Mouse (Mus musculus) ES-Bruce4 (cell line): Measurements from ENCODE around the gene Rrnad1. TPM values are rescaled to one million over a fixed set of nuclear protein-coding genes. Genes with fewer than 3 reads are reported as not detected.

Experiments
- H3K27ac ChIP-seq: 2 replicates; pipeline ENCODE4 v1.5.1; 2012; ENCODE audit warnings: low read length, inconsistent platforms; ENCODE audit not compliant: insufficient read depth
- H3K27me3 ChIP-seq: 2 replicates; pipeline ENCODE4 v1.6.1; 2012; ENCODE audit warnings: mild to moderate bottlenecking, low read length, inconsistent platforms; ENCODE audit not compliant: control insufficient read depth, poor library complexity, insufficient read depth, severe bottlenecking
- H3K36me3 ChIP-seq: 2 replicates; pipeline ENCODE4 v1.6.1; 2012; ENCODE audit warnings: inconsistent platforms, mild to moderate bottlenecking, low read length, moderate library complexity; ENCODE audit not compliant: control insufficient read depth, poor library complexity, insufficient read depth, severe bottlenecking
- H3K4me1 ChIP-seq: one replicate; pipeline ENCODE4 v1.8.1; 2011; ENCODE audit warnings: low read length; ENCODE audit not compliant: control insufficient read depth, insufficient read depth
- H3K4me3 ChIP-seq: 2 replicates; pipeline ENCODE4 v1.5.1; 2011; ENCODE audit warnings: low read depth, mild to moderate bottlenecking, low read length
- H3K9ac ChIP-seq: 2 replicates; pipeline ENCODE4 v1.6.1; 2012; ENCODE audit warnings: low read depth, mild to moderate bottlenecking, inconsistent platforms; ENCODE audit not compliant: poor library complexity, severe bottlenecking
- H3K9me3 ChIP-seq: replicated peaks from 2 replicates; pipeline ENCODE4 v1.6.1; 2012; ENCODE audit warnings: mild to moderate bottlenecking, low read length, inconsistent platforms; ENCODE audit not compliant: control insufficient read depth, poor library complexity, insufficient read depth, severe bottlenecking
- CTCF ChIP-seq: IDR thresholded peaks from one replicate; pipeline ENCODE4 v1.8.1; 2011; ENCODE audit warnings: low read depth, low read length
- EP300 ChIP-seq: IDR thresholded peaks from 2 replicates; pipeline ENCODE4 v1.6.1; 2011; ENCODE audit warnings: low read depth, low read length; ENCODE audit not compliant: insufficient read depth
- POLR2A ChIP-seq: IDR thresholded peaks from one replicate; pipeline ENCODE4 v1.8.1; 2011; ENCODE audit warnings: low read length; ENCODE audit not compliant: insufficient read depth
- polyA plus RNA-seq: library from polyadenylated mRNA; stranded (reverse); fragments of >200 nt; gene quantifications from 2 replicates; pipeline ENCODE4 v1.2.4, GENCODE M21; 2011; ENCODE audit warnings: low read depth; ENCODE audit not compliant: missing spikeins, insufficient read depth, insufficient read length

The Rrnad1 gene
- polyA plus RNA-seq, 1 experiment: 14.9 TPM

DNA sequence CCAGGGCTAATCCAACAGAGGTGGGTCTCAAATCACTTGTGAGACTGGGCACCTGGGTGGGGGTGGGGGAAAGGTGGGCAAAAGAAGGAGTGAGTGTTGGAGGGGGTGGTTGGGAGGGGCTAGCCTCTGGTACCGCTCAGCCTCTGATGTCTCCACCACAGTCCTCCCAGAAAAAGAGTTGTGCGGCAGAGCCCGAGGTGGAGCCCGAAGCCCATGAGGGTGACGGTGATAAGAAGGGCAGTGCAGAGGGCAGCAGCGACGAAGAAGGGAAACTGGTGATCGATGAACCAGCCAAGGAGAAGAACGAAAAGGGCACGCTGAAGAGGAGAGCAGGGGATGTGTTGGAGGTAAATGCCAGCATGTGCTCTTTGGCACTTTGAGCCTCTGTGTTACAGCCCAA, 16.6 kb downstream of the Rrnad1 start:
- TF ChIP-seq CTCF (no peak), POLR2A (no peak), EP300 (no peak)
- Histone ChIP-seq H3K4me3 (no peak overlapping the region), H3K27me3 (no peaks in the 10 kb centered on the region), H3K36me3 (peaks cover 44% of the 10 kb centered on the region), H3K9me3 (no peaks in the 10 kb centered on the region), H3K9ac (no peak overlapping the region), H3K4me1 (peaks cover 2% of the 10 kb centered on the region), H3K27ac (no peak overlapping the region)

- H3K4me1 ChIP-seq: peaks cover 2% of the 10 kb centered on the region
- H3K27me3 ChIP-seq: no peaks in the 10 kb centered on the region
- peaks cover 44% of the 10 kb centered on the region for H3K36me3 ChIP-seq
- no peak overlapping the region for H3K27ac ChIP-seq
- no peak overlapping the region for H3K9ac ChIP-seq
- TF ChIP-seq EP300: no peak
- no peak for TF ChIP-seq POLR2A
- no peak for TF ChIP-seq CTCF
- no peak overlapping the region for H3K4me3 ChIP-seq
- H3K9me3 ChIP-seq: no peaks in the 10 kb centered on the region
These were observed 17.0 kb downstream of the Rrnad1 start for GRCm38 (mm10) chr3:87913491-87913890.

DNA sequence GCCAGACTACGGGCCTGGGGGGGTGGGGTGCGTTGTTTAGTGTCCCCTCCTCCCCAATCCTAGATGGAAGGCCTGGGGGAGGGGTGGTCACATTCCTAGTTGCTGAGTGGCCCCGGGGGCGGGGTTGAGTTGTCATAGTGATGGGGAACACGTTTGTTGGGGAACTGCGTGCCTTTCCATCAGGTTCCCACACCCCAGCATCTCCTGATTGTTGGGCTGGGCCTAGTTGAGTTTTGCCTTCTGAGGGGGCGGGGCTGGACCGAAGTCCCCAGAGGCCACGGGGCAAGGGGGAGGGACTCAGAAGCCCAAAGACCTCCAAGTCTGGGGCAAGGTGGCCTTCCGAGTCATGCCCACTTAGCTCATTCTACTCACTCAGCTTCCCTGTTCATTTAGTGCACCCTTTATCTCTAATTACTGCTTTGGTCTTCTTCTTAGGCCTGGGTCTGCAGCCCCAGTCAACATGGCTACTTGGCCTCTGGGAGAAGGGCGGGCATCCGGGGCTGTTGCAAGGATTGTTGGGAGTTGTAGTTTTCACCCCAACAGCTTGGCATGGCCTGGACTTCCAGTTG, 19.9 kb downstream of the Rrnad1 start:
- Histone ChIP-seq H3K9me3 (no peaks in the 10 kb centered on the region), H3K4me1 (peaks cover 2% of the 10 kb centered on the region), H3K4me3 (peak overlapping the region; percentile 94), H3K27ac (peak overlapping the region; percentile 74), H3K36me3 (peaks cover 27% of the 10 kb centered on the region), H3K27me3 (no peaks in the 10 kb centered on the region), H3K9ac (peak overlapping the region; percentile 52)
- no peak for TF ChIP-seq POLR2A
- no peak for TF ChIP-seq CTCF
- TF ChIP-seq EP300: peak; percentile 77; the same call in 1 of the 2 replicates

- Histone ChIP-seq H3K27ac (peak overlapping the region; percentile 95), H3K4me1 (peaks cover 2% of the 10 kb centered on the region), H3K9me3 (no peaks in the 10 kb centered on the region), H3K4me3 (peak overlapping the region; percentile 77), H3K9ac (peak overlapping the region; percentile 97), H3K27me3 (no peaks in the 10 kb centered on the region), H3K36me3 (peaks cover 21% of the 10 kb centered on the region)
- TF ChIP-seq POLR2A (no peak), EP300 (peak; percentile 52; the same call in 1 of the 2 replicates)
These were observed 20.6 kb downstream of the Rrnad1 start for GRCm38 (mm10) chr3:87909874-87910273.

- peaks cover 16% of the 10 kb centered on the region for H3K36me3 ChIP-seq
- peak overlapping the region; percentile 65 for H3K4me3 ChIP-seq
- TF ChIP-seq EP300 (no peak), POLR2A (no peak), CTCF (no peak)
- H3K27me3 ChIP-seq: no peaks in the 10 kb centered on the region
- peak overlapping the region; percentile 97 for H3K9ac ChIP-seq
- H3K27ac ChIP-seq: peak overlapping the region; percentile 95
- H3K9me3 ChIP-seq: no peaks in the 10 kb centered on the region
- peaks cover 2% of the 10 kb centered on the region for H3K4me1 ChIP-seq
These were observed 21.1 kb downstream of the Rrnad1 start for GRCm38 (mm10) chr3:87909381-87909780.

DNA sequence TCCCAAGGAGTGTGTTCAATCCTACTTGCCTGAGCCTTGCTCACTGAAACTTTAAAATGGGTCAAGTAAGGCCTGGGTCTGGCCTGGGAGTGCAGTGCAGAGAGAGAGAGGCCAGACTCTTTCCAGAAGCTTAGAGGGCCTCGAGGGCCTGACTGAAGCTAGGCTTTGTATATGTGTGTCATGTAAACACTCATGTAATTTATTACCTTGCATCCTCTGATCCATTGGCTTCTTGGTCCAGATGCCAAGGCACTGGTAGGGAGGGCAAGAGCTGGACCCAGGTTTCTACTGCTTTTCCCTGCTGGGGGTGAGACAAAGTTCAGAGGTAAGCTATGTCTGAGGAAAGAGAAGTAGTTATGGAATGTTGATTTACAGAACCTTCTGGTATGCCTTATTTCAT, 22.6 kb downstream of the Rrnad1 start:
- TF ChIP-seq POLR2A (no peak), EP300 (no peak), CTCF (no peak)
- peaks cover under 1% of the 10 kb centered on the region for H3K4me1 ChIP-seq
- peak overlapping the region; percentile 95 for H3K27ac ChIP-seq
- H3K9me3 ChIP-seq: no peaks in the 10 kb centered on the region
- H3K4me3 ChIP-seq: peak overlapping the region; percentile 86
- peak overlapping the region; percentile 97 for H3K9ac ChIP-seq
- H3K36me3 ChIP-seq: peaks cover 1% of the 10 kb centered on the region
- no peaks in the 10 kb centered on the region for H3K27me3 ChIP-seq
